Mouse (Mus musculus): ENCODE results near the gene Itga9.

Gene Itga9

GRCm38 (mm10) chr9:118653436-118653835 lies 46.9 kb downstream of the Itga9 start:
- no peak for DNase-seq (ENCODE audit: low spot score in 2 of 2)

GRCm38 (mm10) chr9:118654969-118655368 lies 48.5 kb downstream of the Itga9 start:
- no peak for DNase-seq (ENCODE audit: low spot score in 2 of 2)

- DNase-seq (ENCODE audit: low spot score in 2 of 2) = no peak
Observed at GRCm38 (mm10) chr9:118655726-118656125, 49.2 kb downstream of the Itga9 start.

- peak in 1 of 2 experiments; percentile 11 for DNase-seq (ENCODE audit: low spot score in 2 of 2)
Observed at GRCm38 (mm10) chr9:118658159-118658558, 51.7 kb downstream of the Itga9 start.

GRCm38 (mm10) chr9:118659809-118660208 lies 53.3 kb downstream of the Itga9 start:
- no peak for DNase-seq (ENCODE audit: low spot score in 2 of 2)

GRCm38 (mm10) chr9:118660259-118660658 lies 53.8 kb downstream of the Itga9 start:
- no peak for DNase-seq (ENCODE audit: low spot score in 2 of 2)

GRCm38 (mm10) chr9:118662026-118662425 lies 55.5 kb downstream of the Itga9 start:
- no peak for DNase-seq (ENCODE audit: low spot score in 2 of 2)

GRCm38 (mm10) chr9:118662476-118662875 lies 56.0 kb downstream of the Itga9 start:
- no peak for DNase-seq (ENCODE audit: low spot score in 2 of 2)

- DNase-seq (ENCODE audit: low spot score in 2 of 2) = no peak
Observed at GRCm38 (mm10) chr9:118663938-118664337, 57.4 kb downstream of the Itga9 start.

GRCm38 (mm10) chr9:118666069-118666468 lies 59.6 kb downstream of the Itga9 start:
- no peak for DNase-seq (ENCODE audit: low spot score in 2 of 2)

GRCm38 (mm10) chr9:118669696-118670095 lies 63.2 kb downstream of the Itga9 start:
- DNase-seq (ENCODE audit: low spot score in 2 of 2) = no peak

GRCm38 (mm10) chr9:118674277-118674676 lies 67.8 kb downstream of the Itga9 start:
- no peak for DNase-seq (ENCODE audit: low spot score in 2 of 2)

GRCm38 (mm10) chr9:118674761-118675160 lies 68.3 kb downstream of the Itga9 start:
- no peak for DNase-seq (ENCODE audit: low spot score in 2 of 2)

GRCm38 (mm10) chr9:118675573-118676170 lies 69.2 kb downstream of the Itga9 start:
- DNase-seq (ENCODE audit: low spot score in 2 of 2) = no peak

GRCm38 (mm10) chr9:118676692-118677091 lies 70.2 kb downstream of the Itga9 start:
- no peak for DNase-seq (ENCODE audit: low spot score in 2 of 2)

- DNase-seq (ENCODE audit: low spot score in 2 of 2) = no peak
Observed at GRCm38 (mm10) chr9:118677349-118677748, 70.9 kb downstream of the Itga9 start.

GRCm38 (mm10) chr9:118678020-118678750 lies 71.7 kb downstream of the Itga9 start:
- no peak for DNase-seq (ENCODE audit: low spot score in 2 of 2)

GRCm38 (mm10) chr9:118678759-118679158 lies 72.3 kb downstream of the Itga9 start:
- no peak for DNase-seq (ENCODE audit: low spot score in 2 of 2)

GRCm38 (mm10) chr9:118681506-118681905 lies 75.0 kb downstream of the Itga9 start:
- no peak for DNase-seq (ENCODE audit: low spot score in 2 of 2)

GRCm38 (mm10) chr9:118682154-118682553 lies 75.7 kb downstream of the Itga9 start:
- DNase-seq (ENCODE audit: low spot score in 2 of 2) = no peak

- no peak for DNase-seq (ENCODE audit: low spot score in 2 of 2)
Observed at GRCm38 (mm10) chr9:118683507-118683906, 77.0 kb downstream of the Itga9 start.

GRCm38 (mm10) chr9:118684343-118684742 lies 77.9 kb downstream of the Itga9 start:
- no peak for DNase-seq (ENCODE audit: low spot score in 2 of 2)

GRCm38 (mm10) chr9:118686166-118686961 lies 79.9 kb downstream of the Itga9 start:
- no peak for DNase-seq (ENCODE audit: low spot score in 2 of 2)

Data from right cerebral cortex, postnatal 36 days (tissue).